Mouse (Mus musculus) forebrain, embryonic 13.5 days (tissue): ENCODE measurements around the gene Psmb1. TPM values are rescaled to one million over a fixed set of nuclear protein-coding genes. Genes with fewer than 3 reads are reported as not detected.

Experiments
- ATAC-seq: fragments of 200-750 bp; cut with Nextera tagmentation; 2 replicates; pipeline ENCODE4 v1.8.0; 2017
- H3K27ac ChIP-seq: fragments of 300-500 bp; sonication (generic); 2 replicates; pipeline ENCODE4 v1.5.1; 2015; ENCODE audit warnings: inconsistent platforms, mild to moderate bottlenecking, moderate library complexity
- H3K27me3 ChIP-seq: fragments of 300-500 bp; sonication (generic); 2 replicates; pipeline ENCODE4 v1.6.1; 2015; ENCODE audit warnings: mild to moderate bottlenecking, inconsistent platforms
- H3K36me3 ChIP-seq: fragments of 300-500 bp; sonication (generic); 2 replicates; pipeline ENCODE4 v1.6.1; 2015; ENCODE audit warnings: mild to moderate bottlenecking, inconsistent platforms; ENCODE audit not compliant: poor library complexity, severe bottlenecking
- H3K4me1 ChIP-seq: fragments of 300-500 bp; sonication (generic); 2 replicates; pipeline ENCODE4 v1.6.1; 2015; ENCODE audit warnings: inconsistent platforms
- H3K4me2 ChIP-seq: fragments of 300-500 bp; sonication (generic); 2 replicates; pipeline ENCODE4 v1.6.1; 2015; ENCODE audit warnings: inconsistent platforms, mild to moderate bottlenecking, moderate library complexity
- H3K4me3 ChIP-seq: fragments of 300-500 bp; sonication (generic); 2 replicates; pipeline ENCODE4 v1.5.1; 2015; ENCODE audit warnings: mild to moderate bottlenecking, inconsistent platforms
- H3K9ac ChIP-seq: fragments of 300-500 bp; sonication (generic); 2 replicates; pipeline ENCODE4 v1.6.1; 2015; ENCODE audit warnings: mild to moderate bottlenecking, inconsistent platforms
- H3K9me3 ChIP-seq: fragments of 300-500 bp; sonication (generic); replicated peaks from 2 replicates; pipeline ENCODE4 v1.6.1; 2016; ENCODE audit warnings: inconsistent platforms
- WGBS: fragments of 180-500 bp; shearing (Covaris S2); methylation state at CpG from one replicate; pipeline ENCODE4 v1.1.7; 2015; 5-methylcytosine and 5-hydroxymethylcytosine counted together
- polyA plus RNA-seq: library from polyadenylated mRNA; unstranded; fragments of >200 nt; fragmentation: Nextera tagmentation; extraction: Ambion mirVana; gene quantifications from 2 replicates; pipeline ENCODE4 v1.2.1, GENCODE M21; 2015

The Psmb1 gene
- polyA plus RNA-seq, 1 experiment from 2014 or later: 285 TPM

GRCm38 (mm10) chr17:15429451-15429850, 70.1 kb downstream of the Psmb1 start:
- ATAC-seq: no peak
- Histone ChIP-seq H3K4me3 (no peak overlapping the region), H3K4me1 (peaks cover 4% of the 10 kb centered on the region; the same call in 1 of the 2 replicates), H3K27ac (no peak overlapping the region), H3K9ac (no peak overlapping the region), H3K27me3 (no peaks in the 10 kb centered on the region), H3K36me3 (peaks cover 88% of the 10 kb centered on the region), H3K4me2 (no peak overlapping the region), H3K9me3 (no peaks in the 10 kb centered on the region)
- WGBS: 81% methylated on average over 6 of the region's 6 CpGs

- Histone ChIP-seq H3K36me3 (peaks cover 95% of the 10 kb centered on the region), H3K9me3 (no peaks in the 10 kb centered on the region), H3K27ac (no peak overlapping the region), H3K4me2 (no peak overlapping the region), H3K9ac (no peak overlapping the region), H3K27me3 (no peaks in the 10 kb centered on the region), H3K4me1 (peaks cover 10% of the 10 kb centered on the region; the same call in 1 of the 2 replicates), H3K4me3 (no peak overlapping the region)
- no peak for ATAC-seq
- WGBS: 92% methylated on average over 3 of the region's 3 CpGs
Observed at GRCm38 (mm10) chr17:15425931-15426330, 73.6 kb downstream of the Psmb1 start.

Other genes with a start within 250 kb of the Psmb1 start
- gene Dll1, start 122.9 kb downstream of the Psmb1 start, polyA plus RNA-seq: 57.4 and 65.5 TPM in 2 replicates
- gene Fam120b, start 103.5 kb downstream of the Psmb1 start, polyA plus RNA-seq: 37.1 and 42.2 TPM in 2 replicates
- gene Tbp, start 137 bp upstream of the Psmb1 start, polyA plus RNA-seq: 65.7 and 74.9 TPM in 2 replicates
- gene Pdcd2, start 27.6 kb upstream of the Psmb1 start, polyA plus RNA-seq: 59.0 and 61.8 TPM in 2 replicates
- gene Prdm9, start 64.6 kb upstream of the Psmb1 start, polyA plus RNA-seq: 2.3 and 3.5 TPM in 2 replicates
- 27.9 and 28.1 TPM in 2 replicates for gene Chd1, start 205.2 kb upstream of the Psmb1 start, polyA plus RNA-seq